Mouse (Mus musculus) embryonic facial prominence, embryonic 10.5 days (tissue): ENCODE measurements around the gene Def8. TPM values are rescaled to one million over a fixed set of nuclear protein-coding genes. Genes with fewer than 3 reads are reported as not detected.
"Not testable (repeated sequence)": the region's sequence is repeated elsewhere in the genome, so short reads cannot be mapped to it uniquely, and the experiment has no call there.

Experiments
- DNase-seq: peaks from one replicate; pipeline ENCODE4 v3.0.0-alpha.2; 2017; ENCODE audit warnings: low spot score
- H3K27ac ChIP-seq: fragments of 300-500 bp; sonication (generic); replicated peaks from 2 replicates; pipeline ENCODE4 v1.5.1; 2016; ENCODE audit warnings: mild to moderate bottlenecking
- H3K27me3 ChIP-seq: fragments of 300-500 bp; sonication (generic); replicated peaks from 2 replicates; pipeline ENCODE4 v1.6.1; 2016; ENCODE audit warnings: low read depth, mild to moderate bottlenecking; ENCODE audit not compliant: poor library complexity, severe bottlenecking
- H3K36me3 ChIP-seq: fragments of 300-500 bp; sonication (generic); replicated peaks from 2 replicates; pipeline ENCODE4 v1.6.1; 2016; ENCODE audit warnings: mild to moderate bottlenecking, moderate library complexity
- H3K4me1 ChIP-seq: fragments of 300-500 bp; sonication (generic); 2 replicates; pipeline ENCODE4 v1.6.1; 2016
- H3K4me3 ChIP-seq: fragments of 300-500 bp; sonication (generic); 2 replicates; pipeline ENCODE4 v1.5.1; 2016; ENCODE audit warnings: mild to moderate bottlenecking, moderate library complexity
- H3K9me3 ChIP-seq: fragments of 300-500 bp; sonication (generic); 2 replicates; pipeline ENCODE4 v1.6.1; 2016; ENCODE audit warnings: mild to moderate bottlenecking
- WGBS: fragments of 180-500 bp; shearing (Covaris S2); methylation state at CpG from one replicate; pipeline ENCODE4 v1.1.7; 2016; 5-methylcytosine and 5-hydroxymethylcytosine counted together
- polyA plus RNA-seq: library from polyadenylated mRNA; unstranded; fragments of >200 nt; fragmentation: Nextera tagmentation; extraction: Ambion mirVana; gene quantifications from 2 replicates; pipeline ENCODE4 v1.2.1, GENCODE M21; 2016

Gene Def8
- polyA plus RNA-seq, 1 experiment from 2014 or later: 43.5 TPM

- WGBS: 96% methylated on average over 23 of the region's 23 CpGs
- H3K9me3 ChIP-seq: peaks cover 68% of the 10 kb centered on the region
- H3K4me1 ChIP-seq: no peaks in the 10 kb centered on the region
- H3K4me3 ChIP-seq: no peak overlapping the region
- no peak for DNase-seq
- H3K36me3 ChIP-seq: no peaks in the 10 kb centered on the region
- H3K27me3 ChIP-seq: no peaks in the 10 kb centered on the region
- no peak overlapping the region for H3K27ac ChIP-seq
Observed at GRCm38 (mm10) chr8:123428939-123429721, 5.8 kb downstream of the Def8 start.

GRCm38 (mm10) chr8:123429722-123430013 is 6.3 kb downstream of the Def8 start:
- not testable (repeated sequence) for H3K27ac ChIP-seq, H3K4me3 ChIP-seq, DNase-seq, H3K36me3 ChIP-seq, H3K27me3 ChIP-seq, H3K4me1 ChIP-seq
- H3K9me3 ChIP-seq: peaks cover 72% of the 10 kb centered on the region
- WGBS: 95% methylated on average over 15 of the region's 15 CpGs

- not testable (repeated sequence) for H3K4me3 ChIP-seq, H3K36me3 ChIP-seq, H3K4me1 ChIP-seq, H3K27me3 ChIP-seq, DNase-seq, H3K27ac ChIP-seq
- peaks cover 75% of the 10 kb centered on the region for H3K9me3 ChIP-seq
- WGBS: 90% methylated on average over 8 of the region's 8 CpGs
Observed at GRCm38 (mm10) chr8:123430936-123431335, 7.6 kb downstream of the Def8 start.

GRCm38 (mm10) chr8:123431616-123432365 is 8.5 kb downstream of the Def8 start:
- H3K27ac ChIP-seq: no peak overlapping the region
- WGBS: 94% methylated on average over 25 of the region's 25 CpGs

GRCm38 (mm10) chr8:123432381-123432780 is 9.1 kb downstream of the Def8 start:
- Histone ChIP-seq H3K4me3 (no peak overlapping the region), H3K27ac (no peak overlapping the region), H3K4me1 (no peaks in the 10 kb centered on the region), H3K36me3 (no peaks in the 10 kb centered on the region), H3K27me3 (no peaks in the 10 kb centered on the region), H3K9me3 (peaks cover 69% of the 10 kb centered on the region)
- DNase-seq: no peak
- WGBS: 95% methylated on average over 16 of the region's 16 CpGs

More at GRCm38 (mm10) chr8:123431616-123432365, 8.5 kb downstream of the Def8 start:
- Histone ChIP-seq H3K9me3 (peaks cover 73% of the 10 kb centered on the region), H3K4me1 (no peaks in the 10 kb centered on the region), H3K36me3 (no peaks in the 10 kb centered on the region), H3K27me3 (no peaks in the 10 kb centered on the region), H3K4me3 (no peak overlapping the region)
- no peak for DNase-seq

- not testable (repeated sequence) for H3K27me3 ChIP-seq
Observed at GRCm38 (mm10) chr8:123433241-123433974, 10.1 kb downstream of the Def8 start.

GRCm38 (mm10) chr8:123441788-123442187 is 18.5 kb downstream of the Def8 start:
- Histone ChIP-seq H3K9me3 (0 out of 2 replicates have a peak, but pooled peaks cover 3% of the 10 kb centered on the region), H3K36me3 (peaks cover 12% of the 10 kb centered on the region), H3K4me1 (peaks cover 12% of the 10 kb centered on the region), H3K4me3 (no peak overlapping the region; the same call in 1 of the 2 replicates), H3K27me3 (no peaks in the 10 kb centered on the region), H3K27ac (no peak overlapping the region)
- WGBS: 95% methylated on average over 2 of the region's 2 CpGs
- no peak for DNase-seq

More at GRCm38 (mm10) chr8:123433241-123433974, 10.1 kb downstream of the Def8 start:
- not testable (repeated sequence) for H3K36me3 ChIP-seq, H3K4me3 ChIP-seq, DNase-seq, H3K27ac ChIP-seq, H3K4me1 ChIP-seq
- 98% methylated on average over 47 of the region's 47 CpGs for WGBS
- H3K9me3 ChIP-seq: peaks cover 59% of the 10 kb centered on the region

GRCm38 (mm10) chr8:123442351-123442750 is 19.0 kb downstream of the Def8 start:
- no peak for DNase-seq
- H3K27me3 ChIP-seq: no peaks in the 10 kb centered on the region
- H3K27ac ChIP-seq: no peak overlapping the region
- H3K9me3 ChIP-seq: no peaks in the 10 kb centered on the region
- peaks cover 15% of the 10 kb centered on the region for H3K36me3 ChIP-seq
- H3K4me3 ChIP-seq: peak overlapping the region; percentile 78
- H3K4me1 ChIP-seq: peaks cover 12% of the 10 kb centered on the region
- 79% methylated on average over 5 of the region's 5 CpGs for whole genome bisulfite sequencing

GRCm38 (mm10) chr8:123442871-123443575 is 19.7 kb downstream of the Def8 start:
- peak overlapping the region; percentile 78 for H3K4me3 ChIP-seq
- peak overlapping the region; percentile 96 for H3K27ac ChIP-seq
- H3K9me3 ChIP-seq: no peaks in the 10 kb centered on the region
- H3K4me1 ChIP-seq: peaks cover 12% of the 10 kb centered on the region
- 1% methylated on average over 41 of the region's 41 CpGs for WGBS
- H3K36me3 ChIP-seq: peaks cover 19% of the 10 kb centered on the region
- peak; percentile 93 for DNase-seq
- no peaks in the 10 kb centered on the region for H3K27me3 ChIP-seq

GRCm38 (mm10) chr8:123443576-123443921 is 20.2 kb downstream of the Def8 start:
- Histone ChIP-seq H3K4me3 (peak overlapping the region; percentile 78), H3K4me1 (peaks cover 12% of the 10 kb centered on the region), H3K27ac (peak overlapping the region; percentile 96), H3K36me3 (peaks cover 24% of the 10 kb centered on the region), H3K27me3 (no peaks in the 10 kb centered on the region), H3K9me3 (no peaks in the 10 kb centered on the region)
- DNase-seq: no peak
- WGBS: 32% methylated on average over 4 of the region's 4 CpGs

GRCm38 (mm10) chr8:123444131-123444530 is 20.8 kb downstream of the Def8 start:
- Histone ChIP-seq H3K4me3 (peak overlapping the region; percentile 78; the same call in 1 of the 2 replicates), H3K27me3 (no peaks in the 10 kb centered on the region), H3K4me1 (peaks cover 12% of the 10 kb centered on the region), H3K36me3 (peaks cover 28% of the 10 kb centered on the region), H3K9me3 (no peaks in the 10 kb centered on the region), H3K27ac (no peak overlapping the region)
- DNase-seq: no peak
- 84% methylated on average over 6 of the region's 6 CpGs for WGBS

- H3K9me3 ChIP-seq: no peaks in the 10 kb centered on the region
- peaks cover 46% of the 10 kb centered on the region for H3K36me3 ChIP-seq
- H3K4me3 ChIP-seq: no peak overlapping the region
- H3K4me1 ChIP-seq: peaks cover 12% of the 10 kb centered on the region
- no peaks in the 10 kb centered on the region for H3K27me3 ChIP-seq
- 87% methylated on average over 10 of the region's 10 CpGs for WGBS
- no peak for DNase-seq
- no peak overlapping the region for H3K27ac ChIP-seq
Observed at GRCm38 (mm10) chr8:123445981-123446380, 22.7 kb downstream of the Def8 start.
